Mouse (Mus musculus) left cerebral cortex, adult 2 months (tissue): ENCODE data around the gene Pdss1. TPM values are rescaled to one million over a fixed set of nuclear protein-coding genes. Genes with fewer than 3 reads are reported as not detected.
"Not testable (repeated sequence)": the region's sequence is repeated elsewhere in the genome, so short reads cannot be mapped to it uniquely, and the experiment has no call there.

Experiments used
- DNase-seq, 2 experiments: peaks; one replicate each; pipeline ENCODE4 v3.0.0; 2021 to 2022; ENCODE audit warnings: low spot score in 2 of 2, mixed read lengths in 1 of 2; ENCODE audit errors: extremely low spot score in 1 of 2
- H3K27ac ChIP-seq: fragments of 200-600 bp; 2 replicates; pipeline ENCODE4 v1.8.1; 2022
- H3K4me3 ChIP-seq: fragments of 200-600 bp; 2 replicates; pipeline ENCODE4 v1.8.1; 2022
- CTCF ChIP-seq: fragments of 200-600 bp; IDR thresholded peaks from 2 replicates; pipeline ENCODE4 v1.8.1; 2022; ENCODE audit warnings: antibody characterized with exemption, mild to moderate bottlenecking, moderate library complexity
- intact Hi-C: fragments of 180-260 bp; cut with DNase I; formaldehyde crosslinking; loops from one replicate; pipeline ENCODE4 v1.15.1; 2025
- total RNA-seq, 2 experiments: library from RNA; stranded (reverse); gene quantifications; 2 replicates each; pipeline ENCODE4 v1.2.3; 2021

Pdss1 gene
- total RNA-seq, 2 experiments from 2014 or later, result 17.8 to 18.1 TPM

DNA sequence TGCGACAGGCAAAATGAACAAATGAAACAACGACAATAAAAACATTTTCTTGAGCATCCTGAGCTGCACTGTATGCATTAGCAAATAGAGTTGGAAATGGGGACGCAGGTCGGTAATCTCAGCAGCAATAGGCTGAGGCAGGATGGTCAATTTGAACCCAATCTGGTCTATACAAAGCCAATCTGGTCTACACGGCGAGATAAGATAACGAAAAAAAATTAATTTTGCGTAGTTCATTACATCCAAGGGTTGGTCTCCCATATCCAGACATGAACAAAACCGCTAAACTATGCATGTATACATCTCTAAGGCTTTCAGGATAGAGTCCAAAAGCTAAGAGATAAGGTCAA, 415 bp upstream of the Pdss1 start:
- intact Hi-C loops, result loop anchor here (1.0 to 5.0 kb wide), 4 partner anchors 37 to 262 kb away; partner anchors contain the start of genes Mastl and Yme1l1
- H3K27ac ChIP-seq, result peak overlapping the region; percentile 90
- DNase-seq, result no peak
- TF ChIP-seq CTCF, result no peak
- peak overlapping the region; percentile 90 for H3K4me3 ChIP-seq

DNA sequence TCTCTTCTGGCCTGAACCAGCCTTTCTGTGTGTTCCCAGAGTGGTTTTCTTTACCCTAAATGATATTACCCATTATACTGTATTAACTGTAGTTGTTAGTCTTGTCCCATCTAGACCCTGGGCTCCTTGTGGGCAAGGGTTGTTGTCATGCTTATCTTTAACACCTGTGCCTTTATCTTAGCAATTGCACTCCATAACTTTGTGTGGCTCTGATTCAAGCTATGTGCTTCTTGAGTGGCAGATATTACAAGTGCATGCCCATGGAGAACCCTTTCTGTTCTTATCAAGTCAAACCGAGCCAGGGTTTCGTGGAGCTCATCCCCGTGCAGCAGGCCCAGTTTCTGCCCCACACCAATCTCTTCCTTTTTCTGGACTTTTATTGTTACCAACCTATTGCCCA, 8.6 kb downstream of the Pdss1 start:
- no peak overlapping the region for H3K27ac ChIP-seq
- TF ChIP-seq CTCF, result no peak

DNA sequence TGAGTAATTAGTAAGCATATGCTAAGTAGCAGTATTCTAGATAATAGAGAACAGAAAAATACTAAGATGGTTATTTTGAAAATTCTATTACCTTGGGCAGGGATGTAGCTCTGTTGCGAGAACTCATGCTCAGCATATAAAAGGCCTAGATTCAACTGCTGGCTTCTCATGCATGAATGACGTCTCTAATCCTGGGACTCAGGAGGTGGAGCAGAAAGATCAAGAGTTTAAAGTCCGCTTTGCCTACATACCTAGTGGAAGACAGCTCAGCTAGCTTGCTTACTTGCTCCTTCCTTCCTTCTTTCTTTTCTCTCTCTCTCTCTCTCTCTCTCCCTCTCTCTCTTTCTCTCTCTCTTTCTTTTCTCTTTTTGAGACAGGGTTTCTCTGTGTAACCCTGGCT, 19.1 kb downstream of the Pdss1 start:
- no peak for TF ChIP-seq CTCF
- no peak for DNase-seq
- intact Hi-C loops, result no loop called here
- H3K27ac ChIP-seq, result no peak overlapping the region
- no peak overlapping the region for H3K4me3 ChIP-seq

More for the DNA sequence above, 8.6 kb downstream of the Pdss1 start:
- intact Hi-C loops, result no loop called here
- no peak for DNase-seq
- no peak overlapping the region for H3K4me3 ChIP-seq

DNA sequence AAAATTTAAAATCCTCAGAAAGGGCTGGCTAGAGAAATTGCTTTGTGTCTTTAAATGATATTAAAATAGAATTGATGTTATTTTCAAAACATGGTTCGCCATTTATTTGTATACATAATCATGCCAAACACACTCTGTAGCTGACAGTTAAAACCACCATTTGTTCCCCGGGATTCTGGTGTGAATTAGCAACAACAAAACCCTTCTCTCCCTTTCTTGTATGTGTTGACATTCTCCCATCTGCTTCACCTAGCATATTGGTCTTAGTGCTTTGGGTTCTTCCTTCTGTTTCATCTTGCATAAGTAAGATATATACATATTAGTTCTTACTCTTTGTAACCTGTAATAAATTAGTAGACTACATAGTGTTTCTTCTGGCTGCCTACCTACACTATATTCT, 23.3 kb downstream of the Pdss1 start:
- TF ChIP-seq CTCF, result no peak
- Histone ChIP-seq H3K4me3 (no peak overlapping the region), H3K27ac (no peak overlapping the region)
- intact Hi-C loops, result no loop called here
- no peak for DNase-seq

GRCm38 (mm10) chr2:22925911-22926310, 30.6 kb downstream of the Pdss1 start:
- H3K4me3 ChIP-seq, H3K27ac ChIP-seq, intact Hi-C loops, DNase-seq: not testable (repeated sequence)

- Histone ChIP-seq H3K27ac (peak overlapping the region; percentile 60; the same call in 1 of the 2 replicates), H3K4me3 (no peak overlapping the region)
- intact Hi-C loops, result no loop called here
- DNase-seq, result no peak
- no peak for TF ChIP-seq CTCF
Observed at GRCm38 (mm10) chr2:22928259-22928658, 32.9 kb downstream of the Pdss1 start.

DNA sequence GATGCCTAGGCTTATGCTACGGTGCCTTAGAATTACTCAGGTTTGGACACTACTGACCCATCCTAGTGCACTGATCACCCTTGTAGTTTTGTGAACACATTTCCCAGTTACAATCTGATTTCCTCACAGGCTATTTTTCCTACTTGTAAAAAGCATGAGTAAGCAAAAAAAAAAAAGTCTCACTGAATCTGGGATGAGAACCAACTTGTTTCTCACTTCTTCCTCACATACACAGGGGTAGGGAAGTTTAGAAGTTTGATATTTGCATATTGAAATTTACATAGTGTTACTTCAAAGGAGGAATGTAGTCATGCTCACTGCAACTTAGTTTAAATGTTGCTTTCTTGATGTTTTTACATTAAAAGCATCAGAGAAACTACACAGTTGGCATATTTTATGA, 38.2 kb downstream of the Pdss1 start:
- no peak for DNase-seq
- TF ChIP-seq CTCF, result no peak
- H3K4me3 ChIP-seq, result no peak overlapping the region
- no peak overlapping the region for H3K27ac ChIP-seq
- intact Hi-C loops, result loop anchor here (5.0 to 10.0 kb wide), 2 partner anchors 36 to 101 kb away; partner anchors contain the start of gene Pdss1

GRCm38 (mm10) chr2:22949956-22950355, 54.6 kb downstream of the Pdss1 start:
- intact Hi-C loops, result no loop called here
- DNase-seq, result no peak
- Histone ChIP-seq H3K4me3 (no peak overlapping the region), H3K27ac (no peak overlapping the region)
- TF ChIP-seq CTCF, result no peak

GRCm38 (mm10) chr2:22954278-22954677, 59.0 kb downstream of the Pdss1 start:
- Histone ChIP-seq H3K27ac (no peak overlapping the region), H3K4me3 (no peak overlapping the region)
- DNase-seq, result no peak
- intact Hi-C loops, result no loop called here
- TF ChIP-seq CTCF, result no peak

GRCm38 (mm10) chr2:22955914-22956313, 60.6 kb downstream of the Pdss1 start:
- intact Hi-C loops, result no loop called here
- no peak for TF ChIP-seq CTCF
- DNase-seq, result no peak
- Histone ChIP-seq H3K4me3 (no peak overlapping the region), H3K27ac (no peak overlapping the region)

GRCm38 (mm10) chr2:22957415-22957814, 62.1 kb downstream of the Pdss1 start:
- Histone ChIP-seq H3K27ac (no peak overlapping the region), H3K4me3 (no peak overlapping the region)
- TF ChIP-seq CTCF, result no peak
- no peak for DNase-seq
- intact Hi-C loops, result no loop called here

GRCm38 (mm10) chr2:22961681-22962080, 66.4 kb downstream of the Pdss1 start:
- TF ChIP-seq CTCF, result peak; percentile 29
- intact Hi-C loops, result loop anchor here (5.0 kb wide), 2 partner anchors 41 to 61 kb away; no protein-coding TSS in a partner anchor
- H3K27ac ChIP-seq, result no peak overlapping the region
- no peak for DNase-seq
- H3K4me3 ChIP-seq, result no peak overlapping the region

- DNase-seq, result peak in 1 of 2 experiments; percentile 31
- no peak for TF ChIP-seq CTCF
- no peak overlapping the region for H3K27ac ChIP-seq
- intact Hi-C loops, result loop anchor here (5.0 kb wide), 2 partner anchors 40 to 60 kb away; no protein-coding TSS in a partner anchor
- H3K4me3 ChIP-seq, result no peak overlapping the region
Observed at GRCm38 (mm10) chr2:22962242-22962641, 66.9 kb downstream of the Pdss1 start.
